Mouse (Mus musculus): ENCODE measurements around the gene Ndufs8.

- no peak for TF ChIP-seq CTCF (conservative IDR thresholded peaks at IDR 0.05; ENCODE audit: low read length)
- TF ChIP-seq NANOG (IDR thresholded peaks at IDR 0.05; ENCODE audit: borderline replicate concordance, low read length): no peak
- no peak for TF ChIP-seq POU5F1 (IDR thresholded peaks at IDR 0.05; ENCODE audit: borderline replicate concordance, low read length)
Observed at GRCm38 (mm10) chr19:3930262-3931057, 17.9 kb upstream of the Ndufs8 start.

All from E14TG2a.4 (cell line).